Mouse (Mus musculus) liver, adult 2 months (tissue): ENCODE data around the gene Ephx1. TPM values are rescaled to one million over a fixed set of nuclear protein-coding genes. Genes with fewer than 3 reads are reported as not detected.

ENCODE experiments used
- DNase-seq: peaks from one replicate; pipeline ENCODE4 v3.0.0-alpha.2; 2011; ENCODE audit warnings: low read depth, low spot score; ENCODE audit errors: extremely low read depth
- H3K27ac ChIP-seq: fragments of 200-500 bp; replicated peaks from 2 replicates; pipeline ENCODE4 v1.5.1; 2012; ENCODE audit warnings: low read depth, mild to moderate bottlenecking, control low read depth, inconsistent platforms, low read length; ENCODE audit not compliant: insufficient read depth
- H3K27me3 ChIP-seq: fragments of 200-500 bp; 2 replicates; pipeline ENCODE4 v1.6.1; 2012; ENCODE audit warnings: mild to moderate bottlenecking, moderate library complexity, low read length, inconsistent platforms; ENCODE audit not compliant: control insufficient read depth, insufficient read depth
- H3K36me3 ChIP-seq: fragments of 200-500 bp; 2 replicates; pipeline ENCODE4 v1.6.1; 2012; ENCODE audit warnings: low read length, inconsistent platforms; ENCODE audit not compliant: control insufficient read depth, insufficient read depth
- H3K4me1 ChIP-seq: fragments of 200-500 bp; 2 replicates; pipeline ENCODE4 v1.6.1; 2011; ENCODE audit warnings: low read length; ENCODE audit not compliant: control insufficient read depth, insufficient read depth
- H3K4me3 ChIP-seq: fragments of 200-500 bp; 2 replicates; pipeline ENCODE4 v1.5.1; 2011; ENCODE audit warnings: low read depth, mild to moderate bottlenecking, control low read depth, low read length, moderate library complexity; ENCODE audit not compliant: insufficient read depth
- H3K79me2 ChIP-seq: fragments of 200-500 bp; 2 replicates; pipeline ENCODE4 v1.6.1; 2012; ENCODE audit warnings: inconsistent platforms, mild to moderate bottlenecking, low read length, moderate library complexity; ENCODE audit not compliant: control insufficient read depth, insufficient read depth
- H3K9ac ChIP-seq: fragments of 200-500 bp; 2 replicates; pipeline ENCODE4 v1.6.1; 2012; ENCODE audit warnings: low read depth, mild to moderate bottlenecking, control low read depth, inconsistent platforms, low read length
- CTCF ChIP-seq: fragments of 200-500 bp; IDR thresholded peaks from 2 replicates; pipeline ENCODE4 v1.5.1; 2011; ENCODE audit warnings: low read depth, low read length, control low read depth
- POLR2A ChIP-seq: fragments of 200-500 bp; IDR thresholded peaks from 2 replicates; pipeline ENCODE4 v1.6.1; 2011; ENCODE audit warnings: low read length, control low read depth; ENCODE audit not compliant: insufficient read depth; ENCODE audit errors: extremely low read depth
- WGBS: fragments of 180-500 bp; shearing (Covaris S2); methylation state at CpG from one replicate; pipeline ENCODE4 v1.1.7; 2018; 5-methylcytosine and 5-hydroxymethylcytosine counted together
- polyA plus RNA-seq: library from polyadenylated mRNA; depleted of rRNA; stranded (reverse); fragments of >200 nt; gene quantifications from 2 replicates; pipeline ENCODE4 v1.2.3, GENCODE M21; 2012
- total RNA-seq: library from RNA; depleted of rRNA; stranded (reverse); fragments of >200 nt; gene quantifications from 2 replicates; pipeline ENCODE4 v1.2.3, GENCODE M21; 2014

Ephx1 gene
- total and polyA plus RNA-seq, 2 experiments: 220 to 287 TPM

- H3K27me3 ChIP-seq: no peaks in the 10 kb centered on the region
- 20% methylated on average over 8 of the region's 8 CpGs for WGBS
- no peak overlapping the region for H3K4me3 ChIP-seq
- H3K79me2 ChIP-seq: peaks cover 15% of the 10 kb centered on the region; the same call in 1 of the 2 replicates
- TF ChIP-seq POLR2A (no peak), CTCF (no peak)
- peak; percentile 99 for DNase-seq
- H3K36me3 ChIP-seq: no peaks in the 10 kb centered on the region
- peak overlapping the region; percentile 62 for H3K9ac ChIP-seq
- peaks cover 50% of the 10 kb centered on the region for H3K4me1 ChIP-seq
- H3K27ac ChIP-seq: peak overlapping the region; percentile 94
Measured at GRCm38 (mm10) chr1:181005331-181005730, 15.4 kb downstream of the Ephx1 start.

- TF ChIP-seq POLR2A (no peak), CTCF (no peak)
- Histone ChIP-seq H3K4me3 (no peak overlapping the region), H3K9ac (no peak overlapping the region), H3K79me2 (peaks cover 12% of the 10 kb centered on the region; the same call in 1 of the 2 replicates), H3K27me3 (no peaks in the 10 kb centered on the region), H3K4me1 (peaks cover 41% of the 10 kb centered on the region), H3K27ac (no peak overlapping the region; the same call in 1 of the 2 replicates), H3K36me3 (peaks cover 11% of the 10 kb centered on the region; the same call in 1 of the 2 replicates)
- WGBS: 96% methylated on average over 2 of the region's 2 CpGs
- DNase-seq: no peak
Measured at GRCm38 (mm10) chr1:181003790-181004189, 16.9 kb downstream of the Ephx1 start.

GRCm38 (mm10) chr1:181001621-181002020, 19.1 kb downstream of the Ephx1 start:
- Histone ChIP-seq H3K36me3 (peaks cover 23% of the 10 kb centered on the region), H3K4me1 (peaks cover 30% of the 10 kb centered on the region), H3K79me2 (peaks cover 7% of the 10 kb centered on the region; the same call in 1 of the 2 replicates), H3K9ac (no peak overlapping the region), H3K27me3 (no peaks in the 10 kb centered on the region), H3K4me3 (no peak overlapping the region), H3K27ac (no peak overlapping the region)
- DNase-seq: no peak
- TF ChIP-seq POLR2A: no peak
- WGBS: 92% methylated on average over 3 of the region's 3 CpGs

- H3K27me3 ChIP-seq: no peaks in the 10 kb centered on the region
- H3K27ac ChIP-seq: peak overlapping the region; percentile 40; the same call in 1 of the 2 replicates
- peaks cover 25% of the 10 kb centered on the region for H3K36me3 ChIP-seq
- TF ChIP-seq POLR2A (no peak), CTCF (no peak)
- no peak for DNase-seq
- 91% methylated on average over 3 of the region's 3 CpGs for WGBS
- no peak overlapping the region for H3K4me3 ChIP-seq
- no peak overlapping the region for H3K9ac ChIP-seq
- peaks cover 7% of the 10 kb centered on the region; the same call in 1 of the 2 replicates for H3K79me2 ChIP-seq
- peaks cover 26% of the 10 kb centered on the region for H3K4me1 ChIP-seq
Measured at GRCm38 (mm10) chr1:181001217-181001616, 19.5 kb downstream of the Ephx1 start.

- DNase-seq: peak; percentile 80
- Histone ChIP-seq H3K9ac (no peak overlapping the region), H3K4me3 (no peak overlapping the region), H3K79me2 (peaks cover 7% of the 10 kb centered on the region; the same call in 1 of the 2 replicates), H3K4me1 (peaks cover 25% of the 10 kb centered on the region), H3K27ac (peak overlapping the region; percentile 40), H3K27me3 (no peaks in the 10 kb centered on the region), H3K36me3 (peaks cover 31% of the 10 kb centered on the region)
- TF ChIP-seq POLR2A (no peak), CTCF (no peak)
- 14% methylated on average over 10 of the region's 10 CpGs for WGBS
Measured at GRCm38 (mm10) chr1:181000501-181001092, 20.1 kb downstream of the Ephx1 start.

- peaks cover 5% of the 10 kb centered on the region; the same call in 1 of the 2 replicates for H3K4me1 ChIP-seq
- H3K79me2 ChIP-seq: no peaks in the 10 kb centered on the region
- DNase-seq: peak; percentile 60
- peaks cover 50% of the 10 kb centered on the region for H3K36me3 ChIP-seq
- TF ChIP-seq POLR2A (no peak), CTCF (peak; percentile 24; the same call in 1 of the 2 replicates)
- no peak overlapping the region for H3K27ac ChIP-seq
- no peak overlapping the region for H3K9ac ChIP-seq
- 75% methylated on average over 3 of the region's 3 CpGs for WGBS
- no peak overlapping the region for H3K4me3 ChIP-seq
- H3K27me3 ChIP-seq: no peaks in the 10 kb centered on the region
Measured at GRCm38 (mm10) chr1:180992142-180992541, 28.6 kb downstream of the Ephx1 start.
